Mouse (Mus musculus) kidney, adult 2 months (tissue): Measurements from ENCODE around the gene Suclg1. TPM values are rescaled to one million over a fixed set of nuclear protein-coding genes. Genes with fewer than 3 reads are reported as not detected.

Source experiments
- DNase-seq: peaks from one replicate; pipeline ENCODE4 v3.0.0; 2021
- H3K27ac ChIP-seq: fragments of 200-500 bp; 2 replicates; pipeline ENCODE4 v1.5.1; 2012; ENCODE audit warnings: low read depth, low read length, control low read depth, inconsistent platforms; ENCODE audit not compliant: insufficient read depth
- H3K27me3 ChIP-seq: fragments of 200-500 bp; replicated peaks from 2 replicates; pipeline ENCODE4 v1.6.1; 2012; ENCODE audit warnings: mild to moderate bottlenecking, moderate library complexity, low read length, inconsistent platforms; ENCODE audit not compliant: control insufficient read depth, insufficient read depth
- H3K36me3 ChIP-seq: fragments of 200-500 bp; 2 replicates; pipeline ENCODE4 v1.6.1; 2012; ENCODE audit warnings: mild to moderate bottlenecking, moderate library complexity, low read length, inconsistent platforms; ENCODE audit not compliant: control insufficient read depth, insufficient read depth
- H3K4me1 ChIP-seq: fragments of 200-500 bp; 2 replicates; pipeline ENCODE4 v1.6.1; 2011; ENCODE audit warnings: low read length; ENCODE audit not compliant: control insufficient read depth, insufficient read depth
- H3K4me3 ChIP-seq: fragments of 200-500 bp; 2 replicates; pipeline ENCODE4 v1.5.1; 2011; ENCODE audit warnings: mild to moderate bottlenecking, low read depth, low read length, control low read depth; ENCODE audit not compliant: insufficient read depth
- CTCF ChIP-seq: fragments of 200-500 bp; conservative IDR thresholded peaks from 2 replicates; pipeline ENCODE4 v1.5.1; 2011; ENCODE audit warnings: low read depth, mild to moderate bottlenecking, control low read depth, low read length, moderate library complexity, mixed read lengths; ENCODE audit not compliant: insufficient read depth, insufficient read length
- POLR2A ChIP-seq: fragments of 200-500 bp; IDR thresholded peaks from one replicate; pipeline ENCODE4 v1.6.1; 2011; ENCODE audit warnings: low read depth, low read length, control low read depth
- WGBS: fragments of 180-500 bp; shearing (Covaris S2); methylation state at CpG from one replicate; pipeline ENCODE4 v1.1.7; 2018; 5-methylcytosine and 5-hydroxymethylcytosine counted together
- polyA plus RNA-seq: library from polyadenylated mRNA; depleted of rRNA; stranded (reverse); fragments of >200 nt; gene quantifications from 2 replicates; pipeline ENCODE4 v1.2.3, GENCODE M21; 2012

The Suclg1 gene
- polyA plus RNA-seq, 1 experiment: 349 TPM

DNA sequence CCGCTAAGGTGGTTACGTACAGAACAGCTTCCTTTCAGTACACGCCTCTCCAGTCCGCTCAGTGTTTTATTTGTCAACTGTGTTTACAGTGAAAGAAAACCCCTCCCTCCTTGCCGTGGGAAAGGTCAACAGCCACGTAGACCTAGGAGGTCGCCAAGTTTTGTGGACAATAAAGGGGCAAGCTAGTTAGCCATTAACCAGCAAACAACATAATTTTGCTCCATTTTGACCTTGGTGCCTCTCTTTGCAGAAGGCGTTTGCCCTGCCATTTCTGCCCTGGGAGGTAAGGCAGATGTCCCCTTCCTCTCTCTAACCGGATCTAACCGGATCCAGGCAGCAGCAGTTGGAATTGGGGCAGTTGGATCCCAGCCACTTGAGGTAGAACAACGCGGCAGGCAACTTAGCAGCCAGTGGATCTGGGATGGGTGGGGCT lies 16.0 kb upstream of the Suclg1 start:
- peak overlapping the region; percentile 45 for H3K27ac ChIP-seq
- no peak for TF ChIP-seq POLR2A
- TF ChIP-seq CTCF: no peak
- WGBS: 31% methylated on average over 12 of the region's 12 CpGs
- DNase-seq: peak; percentile 94
- peaks cover 3% of the 10 kb centered on the region; the same call in 1 of the 2 replicates for H3K4me1 ChIP-seq
- H3K36me3 ChIP-seq: no peaks in the 10 kb centered on the region
- H3K4me3 ChIP-seq: no peak overlapping the region
- H3K27me3 ChIP-seq: no peaks in the 10 kb centered on the region

DNA sequence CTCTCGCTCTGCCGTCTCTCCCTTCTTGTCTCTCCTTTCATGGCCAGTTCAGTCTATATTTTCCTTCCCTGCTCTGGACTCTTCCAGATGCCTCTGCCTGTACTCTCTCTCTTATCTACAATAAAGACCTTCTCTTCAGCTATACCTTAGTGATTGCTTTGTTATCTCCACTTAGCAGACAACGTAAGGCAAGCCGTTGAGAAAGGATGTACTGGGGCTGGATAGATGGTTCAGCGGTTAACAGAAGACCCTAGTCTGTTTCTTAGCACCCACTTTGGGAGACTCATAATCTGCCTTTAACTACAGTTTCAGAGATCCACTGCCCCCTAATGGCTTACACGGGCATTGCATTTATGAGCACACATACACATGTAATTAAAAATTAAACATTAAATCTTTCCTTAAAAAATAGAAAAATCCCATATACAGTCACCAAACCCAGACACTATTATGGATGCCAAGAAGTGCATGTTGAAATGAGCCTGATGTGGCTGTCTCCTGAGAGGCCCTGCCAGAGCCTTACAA lies 14.9 kb upstream of the Suclg1 start:
- Histone ChIP-seq H3K4me3 (no peak overlapping the region), H3K27ac (peak overlapping the region; percentile 35; the same call in 1 of the 2 replicates), H3K27me3 (no peaks in the 10 kb centered on the region), H3K36me3 (no peaks in the 10 kb centered on the region), H3K4me1 (peaks cover 3% of the 10 kb centered on the region; the same call in 1 of the 2 replicates)
- 94% methylated on average over 6 of the region's 6 CpGs for WGBS
- DNase-seq: no peak
- no peak for TF ChIP-seq CTCF
- TF ChIP-seq POLR2A: no peak

DNA sequence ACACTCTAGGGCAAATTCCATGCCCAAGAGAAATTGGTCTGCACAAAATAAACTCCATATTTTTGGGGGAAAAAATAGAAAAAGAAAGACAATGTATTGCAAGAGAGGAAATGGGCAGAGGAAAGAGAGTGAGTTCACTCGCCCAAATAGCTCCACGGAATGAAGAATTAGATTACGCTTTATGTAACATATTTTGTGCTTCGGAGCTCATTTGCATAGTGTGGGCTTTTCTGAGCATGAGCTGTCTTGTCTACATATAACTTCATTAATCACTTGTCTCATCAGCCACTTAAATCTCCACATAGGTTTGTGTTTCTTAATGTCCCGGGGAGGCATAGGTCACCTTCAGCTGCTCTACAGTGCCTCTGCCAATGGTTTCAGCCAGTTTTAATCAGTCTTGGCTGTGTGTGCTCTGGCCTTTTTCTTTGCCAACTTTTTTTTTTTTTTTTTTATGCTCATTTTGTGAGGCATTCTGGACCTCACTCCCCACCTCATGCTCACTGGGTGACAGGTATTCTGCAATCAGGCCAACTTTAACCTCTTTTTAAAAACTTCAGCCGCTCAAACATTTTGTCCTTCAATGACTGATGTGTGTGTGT lies 13.8 kb upstream of the Suclg1 start:
- no peaks in the 10 kb centered on the region for H3K36me3 ChIP-seq
- TF ChIP-seq POLR2A (no peak), CTCF (no peak)
- peak overlapping the region; percentile 68 for H3K27ac ChIP-seq
- peak; percentile 69 for DNase-seq
- WGBS: 48% methylated on average over 6 of the region's 6 CpGs
- H3K4me3 ChIP-seq: no peak overlapping the region
- H3K4me1 ChIP-seq: peaks cover 3% of the 10 kb centered on the region; the same call in 1 of the 2 replicates
- H3K27me3 ChIP-seq: no peaks in the 10 kb centered on the region

DNA sequence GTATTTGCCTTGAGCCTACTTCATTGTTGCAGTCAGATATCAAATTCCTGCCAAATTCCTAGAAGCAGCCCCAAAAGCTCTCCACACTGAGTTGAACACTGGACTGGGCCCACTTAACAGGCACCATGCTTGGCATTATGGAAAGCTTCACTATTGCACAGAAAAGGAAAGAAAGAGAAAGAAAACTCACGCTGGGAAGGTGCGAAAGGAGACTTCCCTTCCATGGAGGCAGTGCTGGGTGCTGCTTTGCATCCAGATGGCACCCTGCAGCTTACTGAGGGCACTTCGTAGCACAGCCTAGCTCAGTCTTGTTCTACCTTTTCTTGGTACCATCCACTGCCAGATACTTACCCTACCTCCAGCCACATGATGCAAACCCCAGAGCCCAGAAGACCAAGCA lies 12.5 kb upstream of the Suclg1 start:
- Histone ChIP-seq H3K4me3 (no peak overlapping the region), H3K4me1 (peaks cover 3% of the 10 kb centered on the region; the same call in 1 of the 2 replicates), H3K36me3 (no peaks in the 10 kb centered on the region), H3K27ac (no peak overlapping the region), H3K27me3 (no peaks in the 10 kb centered on the region)
- 93% methylated on average over 3 of the region's 3 CpGs for WGBS
- no peak for TF ChIP-seq CTCF
- no peak for TF ChIP-seq POLR2A
- DNase-seq: no peak

DNA sequence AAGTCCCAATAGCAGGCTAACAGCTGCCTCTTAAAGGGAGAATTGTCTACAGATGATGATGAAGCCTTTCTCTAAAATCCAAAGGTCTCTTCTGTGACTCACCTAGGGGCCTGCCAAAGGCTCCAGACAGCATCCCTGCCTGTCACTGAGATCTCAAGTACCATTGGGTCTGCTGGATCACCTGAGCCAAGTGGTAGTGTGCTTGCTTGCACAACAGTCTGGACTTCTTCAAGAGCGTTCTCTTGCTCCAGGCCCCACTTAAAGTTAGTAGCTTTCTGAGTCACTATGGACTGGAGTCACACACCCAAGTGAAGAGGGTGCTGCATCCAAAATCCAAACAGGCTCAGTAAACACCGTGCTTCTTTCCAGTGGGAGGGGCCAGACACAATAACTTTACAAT lies 1.4 kb upstream of the Suclg1 start:
- 70% methylated on average over 2 of the region's 2 CpGs for WGBS
- Histone ChIP-seq H3K36me3 (no peaks in the 10 kb centered on the region), H3K27me3 (no peaks in the 10 kb centered on the region), H3K4me1 (peaks cover 16% of the 10 kb centered on the region), H3K27ac (no peak overlapping the region), H3K4me3 (no peak overlapping the region)
- DNase-seq: no peak
- no peak for TF ChIP-seq CTCF
- TF ChIP-seq POLR2A: no peak

DNA sequence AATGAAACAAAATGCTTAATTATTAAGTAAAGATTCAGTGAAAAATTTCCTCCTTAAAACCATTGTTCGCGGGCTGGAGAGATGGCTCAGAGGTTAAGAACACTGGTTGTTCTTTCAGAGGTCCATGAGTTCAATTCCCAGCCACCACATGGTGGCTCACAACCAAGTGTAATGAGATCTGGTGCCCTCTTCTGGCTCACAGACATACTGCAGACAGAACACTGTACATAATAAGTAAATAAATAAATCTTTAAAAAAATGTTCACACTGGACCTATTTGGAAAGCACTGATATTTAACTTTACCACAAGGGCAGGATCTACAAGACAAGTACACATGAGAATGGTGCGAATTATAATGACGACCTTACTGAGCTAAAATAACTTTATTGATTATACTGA lies 730 bp upstream of the Suclg1 start:
- 46% methylated on average over 4 of the region's 4 CpGs for WGBS
- H3K4me3 ChIP-seq: no peak overlapping the region
- peaks cover 16% of the 10 kb centered on the region for H3K4me1 ChIP-seq
- TF ChIP-seq CTCF (peak; percentile 37; the same call in 1 of the 2 replicates), POLR2A (no peak)
- no peaks in the 10 kb centered on the region for H3K36me3 ChIP-seq
- H3K27ac ChIP-seq: no peak overlapping the region
- no peaks in the 10 kb centered on the region for H3K27me3 ChIP-seq
- peak; percentile 43 for DNase-seq

DNA sequence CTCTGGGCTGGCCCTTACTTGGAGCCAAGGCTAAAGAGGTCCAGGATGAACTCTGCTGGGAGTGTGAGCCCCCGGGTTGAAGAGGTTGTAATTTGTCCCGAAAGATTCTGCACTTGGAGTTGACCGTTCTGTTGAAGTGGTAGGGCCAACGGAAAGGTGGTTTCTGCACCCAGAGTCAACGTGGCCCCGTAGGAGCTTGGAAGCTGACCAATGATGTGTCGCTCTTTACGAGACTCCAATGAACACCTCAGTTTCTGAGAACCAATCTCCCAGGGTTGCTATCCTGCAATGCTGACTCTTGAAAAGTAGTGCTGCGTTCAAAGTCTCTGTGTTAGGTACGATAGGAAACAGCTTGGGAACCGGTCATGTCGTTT lies 854 bp downstream of the Suclg1 start:
- Histone ChIP-seq H3K27me3 (no peaks in the 10 kb centered on the region), H3K36me3 (no peaks in the 10 kb centered on the region), H3K27ac (peak overlapping the region; percentile 69; the same call in 1 of the 2 replicates), H3K4me3 (peak overlapping the region; percentile 93), H3K4me1 (peaks cover 26% of the 10 kb centered on the region)
- under 1% methylated on average over 12 of the region's 12 CpGs for WGBS
- TF ChIP-seq POLR2A (no peak), CTCF (no peak)
- peak; percentile 84 for DNase-seq
